Mouse (Mus musculus) hindbrain, embryonic 14.5 days (tissue): Measurements from ENCODE around the gene Abcg8. TPM values are rescaled to one million over a fixed set of nuclear protein-coding genes. Genes with fewer than 3 reads are reported as not detected.

Experiments
- ATAC-seq: fragments of 200-750 bp; cut with Nextera tagmentation; 2 replicates; pipeline ENCODE4 v1.8.0; 2017; ENCODE audit warnings: moderate number of reproducible peaks, mild to moderate bottlenecking, moderate TSS enrichment, moderate library complexity; ENCODE audit not compliant: low FRiP score
- DNase-seq: peaks from one replicate; pipeline ENCODE4 v3.0.0-alpha.2; 2015; ENCODE audit warnings: low spot score
- H3K27ac ChIP-seq: fragments of 300-500 bp; sonication (generic); 2 replicates; pipeline ENCODE4 v1.5.1; 2014; ENCODE audit warnings: mild to moderate bottlenecking, moderate library complexity
- H3K27me3 ChIP-seq: fragments of 300-500 bp; sonication (generic); 2 replicates; pipeline ENCODE4 v1.6.1; 2014; ENCODE audit warnings: mild to moderate bottlenecking, low read length, mixed read lengths; ENCODE audit not compliant: control insufficient read depth, insufficient read depth
- H3K36me3 ChIP-seq: fragments of 300-500 bp; sonication (generic); replicated peaks from 2 replicates; pipeline ENCODE4 v1.6.1; 2014; ENCODE audit not compliant: control insufficient read depth, insufficient read depth
- H3K4me1 ChIP-seq: fragments of 300-500 bp; sonication (generic); replicated peaks from 2 replicates; pipeline ENCODE4 v1.6.1; 2014; ENCODE audit warnings: antibody characterized with exemption, low read length, mixed read lengths; ENCODE audit not compliant: control insufficient read depth, insufficient read depth
- H3K4me2 ChIP-seq: fragments of 300-500 bp; sonication (generic); replicated peaks from 2 replicates; pipeline ENCODE4 v1.6.1; 2014; ENCODE audit warnings: mild to moderate bottlenecking, moderate library complexity
- H3K4me3 ChIP-seq: fragments of 300-500 bp; sonication (generic); replicated peaks from 2 replicates; pipeline ENCODE4 v1.5.1; 2014; ENCODE audit warnings: mild to moderate bottlenecking, low read length
- H3K9ac ChIP-seq: fragments of 300-500 bp; sonication (generic); 2 replicates; pipeline ENCODE4 v1.6.1; 2014
- H3K9me3 ChIP-seq: fragments of 300-500 bp; sonication (generic); 2 replicates; pipeline ENCODE4 v1.6.1; 2016; ENCODE audit warnings: low read length; ENCODE audit not compliant: control insufficient read depth
- WGBS: fragments of 180-500 bp; shearing (Covaris S2); extraction: QIAGEN DNeasy Blood & Tissue Kit; methylation state at CpG from one replicate; pipeline ENCODE4 v1.1.7; 2014; 5-methylcytosine and 5-hydroxymethylcytosine counted together
- polyA plus RNA-seq: library from polyadenylated mRNA; unstranded; fragments of >200 nt; fragmentation: Nextera tagmentation; extraction: Ambion mirVana; gene quantifications from 2 replicates; pipeline ENCODE4 v1.2.1, GENCODE M21; 2014

Abcg8 gene
- polyA plus RNA-seq, 1 experiment from 2014 or later, result 0.09 TPM

DNA sequence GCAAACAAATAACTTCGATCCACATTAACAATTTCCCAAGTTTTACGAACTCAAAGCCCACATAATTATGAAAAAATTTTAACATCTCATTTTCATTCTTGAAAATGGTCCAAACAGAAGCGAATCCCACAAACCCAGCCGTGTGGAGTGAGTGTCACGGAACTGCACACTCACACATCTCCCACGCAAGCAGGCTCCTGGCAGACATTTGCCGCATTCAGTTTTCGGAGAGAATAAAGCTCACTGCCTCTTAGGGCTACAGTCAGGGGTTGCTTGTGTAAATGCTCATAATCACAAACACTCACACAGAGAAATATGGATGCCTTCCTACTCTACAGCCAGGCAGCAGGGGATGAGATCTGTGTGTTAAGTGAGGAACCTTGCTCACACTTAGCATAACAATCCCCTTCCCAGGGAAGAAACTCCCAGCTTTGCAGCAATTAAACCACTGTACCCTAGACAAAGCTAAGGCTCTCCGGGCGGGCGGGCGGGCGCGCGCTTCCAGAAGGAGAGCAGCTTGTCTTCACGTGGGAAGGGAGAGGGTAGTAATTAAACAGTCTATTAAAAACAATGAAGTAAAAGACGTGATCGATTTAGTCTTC lies 37.6 kb downstream of the Abcg8 start:
- no peak for ATAC-seq
- DNase-seq, result no peak

DNA sequence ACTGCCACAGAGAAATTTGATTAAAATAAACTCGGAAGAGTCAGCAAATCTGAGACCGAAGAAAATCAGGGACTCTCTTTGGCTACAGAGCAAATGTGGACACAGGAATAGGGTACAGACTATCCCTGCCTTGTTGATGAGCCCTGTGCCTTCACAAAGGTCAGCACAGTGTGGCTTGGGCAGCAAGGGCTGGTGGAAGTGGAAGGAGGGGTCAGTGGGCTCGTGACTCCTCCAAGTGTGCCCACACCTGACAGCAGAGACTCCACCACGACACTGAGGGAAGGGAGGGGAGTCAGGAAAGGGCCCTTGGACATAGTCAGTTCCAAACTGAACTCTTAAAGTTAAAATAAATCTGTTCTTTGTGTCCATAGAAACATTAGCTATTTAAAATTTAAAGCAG lies 38.8 kb downstream of the Abcg8 start:
- WGBS, result 75% methylated on average over 4 of the region's 4 CpGs
- Histone ChIP-seq H3K36me3 (peaks cover 9% of the 10 kb centered on the region; the same call in 1 of the 2 replicates), H3K27ac (no peak overlapping the region), H3K4me2 (no peak overlapping the region), H3K27me3 (peaks cover 7% of the 10 kb centered on the region), H3K4me1 (peaks cover 11% of the 10 kb centered on the region; the same call in 1 of the 2 replicates), H3K9me3 (no peaks in the 10 kb centered on the region), H3K4me3 (no peak overlapping the region), H3K9ac (no peak overlapping the region)
- no peak for ATAC-seq
- no peak for DNase-seq

More for the DNA sequence above, 37.6 kb downstream of the Abcg8 start:
- no peaks in the 10 kb centered on the region for H3K9me3 ChIP-seq
- H3K9ac ChIP-seq, result no peak overlapping the region
- peaks cover 7% of the 10 kb centered on the region for H3K27me3 ChIP-seq
- WGBS, result 61% methylated on average over 18 of the region's 18 CpGs
- peaks cover 23% of the 10 kb centered on the region for H3K4me1 ChIP-seq
- H3K4me3 ChIP-seq, result no peak overlapping the region
- H3K27ac ChIP-seq, result no peak overlapping the region
- H3K36me3 ChIP-seq, result peaks cover 9% of the 10 kb centered on the region; the same call in 1 of the 2 replicates
- no peak overlapping the region for H3K4me2 ChIP-seq

DNA sequence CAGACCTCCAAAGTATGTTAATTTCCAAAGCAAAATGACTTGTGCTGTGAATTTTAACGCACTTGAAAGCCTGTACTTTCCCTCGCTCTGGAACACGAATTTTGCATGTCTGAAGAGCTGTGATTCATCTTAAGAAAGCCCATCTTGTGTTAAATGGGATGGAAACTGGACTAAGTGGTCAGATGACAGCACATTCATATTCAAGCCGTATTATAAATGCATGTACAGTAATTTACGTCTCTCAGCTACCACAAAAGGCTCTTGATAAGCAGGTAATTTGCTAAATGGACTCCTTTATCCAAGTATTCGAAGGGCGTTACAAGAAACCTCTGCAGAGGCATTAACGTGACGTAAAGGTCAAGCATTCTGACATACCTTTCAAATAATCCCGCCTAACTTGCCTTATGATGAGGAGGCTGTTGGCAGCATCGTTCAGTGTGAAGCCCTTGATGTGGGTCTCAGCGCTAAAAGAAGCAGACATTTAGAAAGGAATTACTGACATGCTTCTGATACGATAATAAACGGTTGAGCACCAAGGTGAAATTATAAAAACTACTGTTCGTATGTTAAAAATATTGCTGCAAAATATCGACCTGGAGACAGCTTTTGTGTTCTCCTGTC lies 40.3 kb downstream of the Abcg8 start:
- H3K9me3 ChIP-seq, result no peaks in the 10 kb centered on the region
- H3K4me3 ChIP-seq, result no peak overlapping the region
- no peak overlapping the region for H3K9ac ChIP-seq
- H3K4me1 ChIP-seq, result peaks cover 11% of the 10 kb centered on the region; the same call in 1 of the 2 replicates
- no peak overlapping the region for H3K27ac ChIP-seq
- no peak overlapping the region for H3K4me2 ChIP-seq
- H3K36me3 ChIP-seq, result peaks cover 9% of the 10 kb centered on the region; the same call in 1 of the 2 replicates
- H3K27me3 ChIP-seq, result peaks cover 7% of the 10 kb centered on the region
- WGBS, result 44% methylated on average over 16 of the region's 16 CpGs
- DNase-seq (no peak), ATAC-seq (no peak)

DNA sequence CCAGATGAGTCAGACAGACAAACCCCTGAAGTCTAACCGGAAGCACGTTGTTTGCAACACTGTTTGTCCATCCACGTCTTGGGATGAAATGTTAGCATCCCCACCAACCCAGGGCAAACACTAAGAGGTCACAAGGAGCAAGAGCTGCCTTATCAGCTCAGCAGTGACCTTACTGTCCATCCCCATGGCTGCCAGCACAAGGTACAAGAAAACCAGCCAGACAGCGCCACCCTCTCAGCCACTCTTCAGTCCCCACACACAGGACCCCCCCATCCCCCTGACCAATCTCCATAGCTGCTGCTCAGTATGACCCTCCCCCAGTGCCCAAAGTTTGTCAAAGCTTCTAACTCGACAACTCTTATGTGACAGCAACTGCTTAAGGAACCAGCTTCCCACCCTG lies 41.3 kb downstream of the Abcg8 start:
- ATAC-seq (no peak), DNase-seq (no peak)
- no peak overlapping the region for H3K9ac ChIP-seq
- H3K4me1 ChIP-seq, result peaks cover 11% of the 10 kb centered on the region; the same call in 1 of the 2 replicates
- no peak overlapping the region for H3K4me2 ChIP-seq
- no peaks in the 10 kb centered on the region for H3K9me3 ChIP-seq
- peaks cover 14% of the 10 kb centered on the region for H3K36me3 ChIP-seq
- WGBS, result 83% methylated on average over 5 of the region's 5 CpGs
- no peak overlapping the region for H3K4me3 ChIP-seq
- H3K27ac ChIP-seq, result no peak overlapping the region
- H3K27me3 ChIP-seq, result peaks cover 3% of the 10 kb centered on the region

DNA sequence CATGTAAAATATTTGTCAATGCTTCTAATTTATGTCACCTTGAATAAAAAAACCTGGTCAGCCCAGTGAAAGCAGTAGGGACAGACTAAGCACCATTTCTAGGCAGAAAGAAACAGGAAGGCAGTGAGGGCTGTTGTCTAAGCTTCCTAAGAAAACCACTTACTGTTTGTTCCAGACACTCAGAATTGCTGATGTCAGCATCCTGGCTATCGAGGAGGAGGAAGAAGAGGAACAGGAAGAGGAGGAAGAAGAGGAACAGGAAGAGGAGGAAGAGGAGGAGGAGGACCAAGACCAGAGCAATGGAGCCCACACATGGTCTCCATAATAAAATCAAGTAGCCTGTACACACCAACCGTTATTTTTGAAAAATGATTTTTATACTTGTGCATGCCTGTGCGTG lies 43.0 kb downstream of the Abcg8 start:
- no peaks in the 10 kb centered on the region for H3K27me3 ChIP-seq
- no peak overlapping the region for H3K4me2 ChIP-seq
- no peaks in the 10 kb centered on the region for H3K9me3 ChIP-seq
- ATAC-seq, result no peak
- H3K9ac ChIP-seq, result no peak overlapping the region
- H3K4me3 ChIP-seq, result no peak overlapping the region
- WGBS, result 89% methylated on average over 3 of the region's 3 CpGs
- H3K36me3 ChIP-seq, result peaks cover 20% of the 10 kb centered on the region
- peaks cover 11% of the 10 kb centered on the region; the same call in 1 of the 2 replicates for H3K4me1 ChIP-seq
- DNase-seq, result no peak
- H3K27ac ChIP-seq, result no peak overlapping the region

DNA sequence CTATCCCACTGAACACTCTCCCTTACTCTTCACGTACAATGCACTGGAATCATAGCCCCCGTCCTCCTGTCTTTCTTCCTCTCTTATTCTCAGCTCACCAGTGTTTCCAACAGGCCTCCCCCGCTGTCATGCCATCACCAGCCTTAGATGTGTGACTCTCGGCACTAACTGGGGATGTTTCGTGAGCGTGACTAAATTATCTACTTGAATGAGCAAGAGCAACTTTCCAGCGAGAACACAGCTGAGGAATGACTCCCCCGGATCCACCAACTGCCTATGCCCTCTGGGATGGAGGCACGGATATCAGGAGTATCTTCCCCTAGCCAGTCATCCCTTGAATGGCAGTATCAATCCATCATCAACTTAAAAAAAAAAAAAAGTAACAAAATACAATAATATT lies 47.9 kb downstream of the Abcg8 start:
- Histone ChIP-seq H3K27ac (no peak overlapping the region), H3K36me3 (peaks cover 41% of the 10 kb centered on the region), H3K9me3 (no peaks in the 10 kb centered on the region), H3K9ac (no peak overlapping the region), H3K4me1 (no peaks in the 10 kb centered on the region), H3K4me2 (no peak overlapping the region), H3K27me3 (no peaks in the 10 kb centered on the region), H3K4me3 (no peak overlapping the region)
- DNase-seq (no peak), ATAC-seq (no peak)
- WGBS, result 45% methylated on average over 9 of the region's 9 CpGs

DNA sequence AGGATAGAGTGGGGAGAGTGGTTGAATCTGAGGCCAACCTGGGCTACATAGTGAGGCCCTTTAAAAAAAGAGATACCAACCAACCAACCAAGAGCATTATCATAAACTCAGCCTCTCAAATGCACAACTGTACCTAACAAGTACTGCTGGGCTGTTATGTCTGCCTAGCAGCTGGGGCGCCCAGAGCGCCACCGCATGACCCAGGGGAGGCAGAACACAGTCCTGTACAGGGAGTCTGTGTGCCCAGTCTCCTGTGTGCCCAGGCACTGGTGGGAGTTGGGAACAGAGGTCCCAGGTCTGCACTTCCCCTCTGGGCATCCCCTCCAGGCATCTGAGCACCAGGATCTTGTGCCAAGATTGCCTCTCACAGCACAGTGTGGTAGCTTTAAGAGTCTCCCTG lies 49.1 kb downstream of the Abcg8 start:
- H3K4me3 ChIP-seq, result no peak overlapping the region
- no peaks in the 10 kb centered on the region for H3K9me3 ChIP-seq
- H3K27ac ChIP-seq, result no peak overlapping the region
- H3K36me3 ChIP-seq, result peaks cover 47% of the 10 kb centered on the region
- H3K4me1 ChIP-seq, result no peaks in the 10 kb centered on the region
- 97% methylated on average over 3 of the region's 3 CpGs for WGBS
- DNase-seq (no peak), ATAC-seq (no peak)
- no peaks in the 10 kb centered on the region for H3K27me3 ChIP-seq
- H3K4me2 ChIP-seq, result no peak overlapping the region
- no peak overlapping the region for H3K9ac ChIP-seq

DNA sequence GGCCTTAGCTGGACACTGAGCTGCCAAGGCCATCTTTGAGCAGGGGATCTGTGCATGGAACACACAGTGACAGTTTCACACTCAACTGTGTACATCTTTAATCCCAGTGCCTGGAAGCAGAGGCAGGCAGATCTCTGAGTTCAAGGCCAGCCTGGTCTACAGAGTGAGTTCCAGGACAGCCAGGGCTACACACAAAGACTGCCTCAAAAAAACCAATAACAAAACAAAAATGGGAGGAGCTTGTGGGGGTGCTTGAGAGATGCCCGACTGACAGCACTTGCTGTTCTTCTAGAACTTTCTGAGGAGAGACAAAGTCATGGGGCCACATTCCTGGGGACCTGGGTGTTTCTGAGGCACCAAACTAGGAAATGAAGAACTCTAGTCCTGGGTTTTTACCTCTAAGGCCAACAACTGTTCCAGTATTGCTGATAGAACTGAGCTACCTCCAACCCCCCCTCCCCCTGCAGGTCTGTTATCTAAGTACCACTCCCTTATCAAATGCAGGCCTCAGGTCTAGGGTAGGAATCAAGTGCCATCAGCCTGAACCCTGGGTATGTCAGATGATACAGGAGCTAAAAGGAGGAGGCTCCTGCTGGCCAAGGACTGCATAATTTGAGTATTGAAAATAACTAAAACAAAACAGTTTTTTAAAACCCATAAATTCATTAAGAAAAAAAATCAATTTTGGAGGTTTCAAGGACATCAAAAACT lies 52.3 kb downstream of the Abcg8 start:
- 75% methylated on average over 1 of the region's 1 CpGs for WGBS

DNA sequence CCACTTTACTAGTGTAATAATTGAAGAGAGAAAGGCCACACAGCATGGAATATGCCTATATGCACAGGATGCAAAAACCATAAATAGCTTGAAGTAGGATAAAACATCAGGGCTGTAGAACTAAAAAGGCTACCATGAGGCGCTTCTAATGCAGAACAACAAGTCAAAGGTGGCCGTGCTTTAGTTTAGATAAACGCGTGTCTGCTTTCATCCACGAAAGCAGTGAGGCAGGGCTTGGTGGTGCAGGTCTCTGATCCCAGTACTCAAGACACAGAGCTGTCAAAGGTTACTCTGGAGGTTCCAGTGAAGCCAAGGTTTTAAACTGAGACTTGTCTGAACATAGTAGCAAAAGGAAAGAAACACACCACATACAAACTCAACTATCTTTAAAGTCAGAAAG lies 53.0 kb downstream of the Abcg8 start:
- H3K4me2 ChIP-seq, result no peak overlapping the region
- no peak overlapping the region for H3K4me3 ChIP-seq
- H3K36me3 ChIP-seq, result peaks cover 40% of the 10 kb centered on the region
- no peak overlapping the region for H3K27ac ChIP-seq
- no peaks in the 10 kb centered on the region for H3K27me3 ChIP-seq
- no peak for DNase-seq
- H3K9ac ChIP-seq, result no peak overlapping the region
- 96% methylated on average over 5 of the region's 5 CpGs for WGBS
- ATAC-seq, result no peak
- no peaks in the 10 kb centered on the region for H3K4me1 ChIP-seq
- H3K9me3 ChIP-seq, result no peaks in the 10 kb centered on the region

More for the DNA sequence above, 52.3 kb downstream of the Abcg8 start:
- Histone ChIP-seq H3K4me1 (no peaks in the 10 kb centered on the region), H3K4me2 (no peak overlapping the region), H3K9ac (no peak overlapping the region), H3K36me3 (peaks cover 45% of the 10 kb centered on the region), H3K27ac (no peak overlapping the region), H3K4me3 (no peak overlapping the region), H3K27me3 (no peaks in the 10 kb centered on the region), H3K9me3 (no peaks in the 10 kb centered on the region)
- ATAC-seq (no peak), DNase-seq (no peak)
